Mouse (Mus musculus) heart, postnatal 0 days (tissue): ENCODE measurements around the gene Rpusd2. TPM values are rescaled to one million over a fixed set of nuclear protein-coding genes. Genes with fewer than 3 reads are reported as not detected.

Experiments used
- ATAC-seq: fragments of 200-750 bp; cut with Nextera tagmentation; 2 replicates; pipeline ENCODE4 v1.8.0; 2017; ENCODE audit warnings: low read depth, moderate number of reproducible peaks, moderate library complexity; ENCODE audit not compliant: insufficient read depth
- DNase-seq: peaks from one replicate; pipeline ENCODE4 v3.0.0-alpha.2; 2016; ENCODE audit warnings: low spot score
- H3K27ac ChIP-seq: fragments of 300-500 bp; sonication (generic); 2 replicates; pipeline ENCODE4 v1.5.1; 2014; ENCODE audit warnings: low read depth, mild to moderate bottlenecking
- H3K27me3 ChIP-seq: fragments of 300-500 bp; sonication (generic); 2 replicates; pipeline ENCODE4 v1.6.1; 2014; ENCODE audit warnings: low read length, mixed read lengths; ENCODE audit not compliant: control insufficient read depth, insufficient read depth
- H3K36me3 ChIP-seq: fragments of 300-500 bp; sonication (generic); replicated peaks from 2 replicates; pipeline ENCODE4 v1.6.1; 2014; ENCODE audit warnings: low read length, mixed read lengths; ENCODE audit not compliant: control insufficient read depth, insufficient read depth
- H3K4me1 ChIP-seq: fragments of 300-500 bp; sonication (generic); 2 replicates; pipeline ENCODE4 v1.6.1; 2014; ENCODE audit warnings: antibody characterized with exemption; ENCODE audit not compliant: control insufficient read depth, insufficient read depth
- H3K4me2 ChIP-seq: fragments of 300-500 bp; sonication (generic); 2 replicates; pipeline ENCODE4 v1.6.1; 2014; ENCODE audit warnings: low read depth, mild to moderate bottlenecking, low read length, moderate library complexity
- H3K4me3 ChIP-seq: fragments of 300-500 bp; sonication (generic); 2 replicates; pipeline ENCODE4 v1.5.1; 2014; ENCODE audit warnings: low read depth, low read length
- H3K9ac ChIP-seq: fragments of 300-500 bp; sonication (generic); replicated peaks from 2 replicates; pipeline ENCODE4 v1.6.1; 2014; ENCODE audit warnings: low read depth, low read length, mixed read lengths
- H3K9me3 ChIP-seq: fragments of 300-500 bp; sonication (generic); replicated peaks from 2 replicates; pipeline ENCODE4 v1.6.1; 2016; ENCODE audit warnings: low read length; ENCODE audit not compliant: control insufficient read depth
- CTCF ChIP-seq: IDR thresholded peaks from 2 replicates; pipeline ENCODE4 v1.5.1; 2016; ENCODE audit warnings: antibody characterized with exemption, control low read depth, low read depth
- EP300 ChIP-seq: IDR thresholded peaks from 2 replicates; pipeline ENCODE4 v1.6.1; 2016; ENCODE audit warnings: antibody characterized with exemption, low read depth
- WGBS: fragments of 180-500 bp; shearing (Covaris S2); extraction: QIAGEN DNeasy Blood & Tissue Kit; methylation state at CpG from one replicate; pipeline ENCODE4 v1.1.7; 2014; 5-methylcytosine and 5-hydroxymethylcytosine counted together
- polyA plus RNA-seq: library from polyadenylated mRNA; unstranded; fragments of >200 nt; fragmentation: Nextera tagmentation; extraction: Ambion mirVana; gene quantifications from 2 replicates; pipeline ENCODE4 v1.2.1, GENCODE M21; 2015
- total RNA-seq: library from RNA; depleted of rRNA; stranded (reverse); fragments of >200 nt; gene quantifications from 2 replicates; pipeline ENCODE4 v1.2.3, GENCODE M21; 2014; ENCODE audit warnings: low replicate concordance; rRNA removed

Rpusd2 gene
- total and polyA plus RNA-seq, 2 experiments from 2014 or later: 3.3 to 8.8 TPM

GRCm38 (mm10) chr2:119050132-119050650 lies 15.6 kb downstream of the Rpusd2 start:
- H3K27ac ChIP-seq: no peak overlapping the region
- ATAC-seq (no peak), DNase-seq (no peak)
- TF ChIP-seq EP300: no peak
- TF ChIP-seq CTCF: no peak
- peaks cover 7% of the 10 kb centered on the region; the same call in 1 of the 2 replicates for H3K4me1 ChIP-seq
- no peak overlapping the region for H3K4me2 ChIP-seq
- no peaks in the 10 kb centered on the region for H3K36me3 ChIP-seq
- WGBS: 82% methylated on average over 4 of the region's 4 CpGs
- H3K4me3 ChIP-seq: no peak overlapping the region
- no peak overlapping the region for H3K9ac ChIP-seq
- H3K27me3 ChIP-seq: no peaks in the 10 kb centered on the region
- H3K9me3 ChIP-seq: no peaks in the 10 kb centered on the region

- Histone ChIP-seq H3K4me3 (no peak overlapping the region), H3K4me2 (no peak overlapping the region), H3K36me3 (peaks cover 14% of the 10 kb centered on the region), H3K4me1 (no peaks in the 10 kb centered on the region), H3K9ac (no peak overlapping the region), H3K27ac (no peak overlapping the region), H3K9me3 (no peaks in the 10 kb centered on the region), H3K27me3 (no peaks in the 10 kb centered on the region)
- no peak for TF ChIP-seq EP300
- no peak for TF ChIP-seq CTCF
- ATAC-seq (no peak), DNase-seq (no peak)
- 93% methylated on average over 2 of the region's 2 CpGs for WGBS
Measured at GRCm38 (mm10) chr2:119060139-119060538, 25.5 kb downstream of the Rpusd2 start.

- Histone ChIP-seq H3K36me3 (peaks cover 51% of the 10 kb centered on the region), H3K27me3 (no peaks in the 10 kb centered on the region), H3K27ac (no peak overlapping the region), H3K9me3 (no peaks in the 10 kb centered on the region), H3K4me1 (no peaks in the 10 kb centered on the region), H3K9ac (no peak overlapping the region), H3K4me3 (no peak overlapping the region), H3K4me2 (no peak overlapping the region)
- ATAC-seq (no peak), DNase-seq (no peak)
- 92% methylated on average over 4 of the region's 4 CpGs for WGBS
- TF ChIP-seq EP300: no peak
- TF ChIP-seq CTCF: no peak
Measured at GRCm38 (mm10) chr2:119072397-119072796, 37.8 kb downstream of the Rpusd2 start.

GRCm38 (mm10) chr2:119086156-119086555 lies 51.6 kb downstream of the Rpusd2 start:
- Histone ChIP-seq H3K9me3 (no peaks in the 10 kb centered on the region), H3K27me3 (no peaks in the 10 kb centered on the region), H3K4me1 (no peaks in the 10 kb centered on the region), H3K9ac (no peak overlapping the region), H3K4me3 (no peak overlapping the region), H3K4me2 (no peak overlapping the region), H3K36me3 (peaks cover 49% of the 10 kb centered on the region), H3K27ac (no peak overlapping the region)
- WGBS: 91% methylated on average over 2 of the region's 2 CpGs
- ATAC-seq: no peak
- TF ChIP-seq EP300 (no peak), CTCF (no peak)
- DNase-seq: no peak

Other genes starting within 250 kb of the Rpusd2 start
- gene Knstrn, start 220.8 kb upstream of the Rpusd2 start, total RNA-seq: 19.8 and 28.0 TPM in 2 replicates
- gene Knstrn, start 220.8 kb upstream of the Rpusd2 start, polyA plus RNA-seq: 36.4 and 39.9 TPM in 2 replicates
- 154 and 163 TPM in 2 replicates for gene Ivd, start 172.8 kb upstream of the Rpusd2 start, total RNA-seq
- gene Ivd, start 172.8 kb upstream of the Rpusd2 start, polyA plus RNA-seq: 84.2 and 92.2 TPM in 2 replicates
- gene Bahd1, start 134.4 kb upstream of the Rpusd2 start, total RNA-seq: 9.4 and 11.7 TPM in 2 replicates
- gene Bahd1, start 134.4 kb upstream of the Rpusd2 start, polyA plus RNA-seq: 1.6 and 1.9 TPM in 2 replicates
- 10.8 and 15.3 TPM in 2 replicates for gene Chst14, start 108.3 kb upstream of the Rpusd2 start, total RNA-seq
- 12.8 and 14.3 TPM in 2 replicates for gene Chst14, start 108.3 kb upstream of the Rpusd2 start, polyA plus RNA-seq
- 14.7 and 19.1 TPM in 2 replicates for gene Ccdc32, start 5.4 kb upstream of the Rpusd2 start, total RNA-seq
- 20.7 and 21.1 TPM in 2 replicates for gene Ccdc32, start 5.4 kb upstream of the Rpusd2 start, polyA plus RNA-seq
- 9.1 and 50.5 TPM in 2 replicates for gene Knl1, start 12.3 kb downstream of the Rpusd2 start, total RNA-seq
- gene Knl1, start 12.3 kb downstream of the Rpusd2 start, polyA plus RNA-seq: 12.6 and 14.5 TPM in 2 replicates
- gene Rad51, start 78.0 kb downstream of the Rpusd2 start, total RNA-seq: 2.7 and 10.9 TPM in 2 replicates
- gene Rad51, start 78.0 kb downstream of the Rpusd2 start, polyA plus RNA-seq: 7.7 and 8.1 TPM in 2 replicates
- gene Rmdn3, start 122.2 kb downstream of the Rpusd2 start, total RNA-seq: 17.0 and 24.2 TPM in 2 replicates
- 14.4 and 14.6 TPM in 2 replicates for gene Rmdn3, start 122.2 kb downstream of the Rpusd2 start, polyA plus RNA-seq
- 1.5 and 12.0 TPM in 2 replicates for gene Gchfr, start 133.0 kb downstream of the Rpusd2 start, total RNA-seq
- 5.6 and 5.7 TPM in 2 replicates for gene Gchfr, start 133.0 kb downstream of the Rpusd2 start, polyA plus RNA-seq
- gene Gm14137, start 139.7 kb downstream of the Rpusd2 start, total RNA-seq: not detected in 2 replicates
- 0.07 and 0.12 TPM in 2 replicates for gene Gm14137, start 139.7 kb downstream of the Rpusd2 start, polyA plus RNA-seq
- 17.7 and 26.4 TPM in 2 replicates for gene Zfyve19, start 173.8 kb downstream of the Rpusd2 start, total RNA-seq
- gene Zfyve19, start 173.8 kb downstream of the Rpusd2 start, polyA plus RNA-seq: 26.9 and 27.3 TPM in 2 replicates
- 8.4 and 18.7 TPM in 2 replicates for gene Dnajc17, start 174.0 kb downstream of the Rpusd2 start, total RNA-seq
- gene Dnajc17, start 174.0 kb downstream of the Rpusd2 start, polyA plus RNA-seq: 8.8 and 9.1 TPM in 2 replicates
- not detected in 2 replicates for gene Ppp1r14d, start 195.1 kb downstream of the Rpusd2 start, total RNA-seq
- gene Ppp1r14d, start 195.1 kb downstream of the Rpusd2 start, polyA plus RNA-seq: not detected in 2 replicates
- gene Spint1, start 202.6 kb downstream of the Rpusd2 start, total RNA-seq: 11.6 and 11.7 TPM in 2 replicates
- gene Spint1, start 202.6 kb downstream of the Rpusd2 start, polyA plus RNA-seq: 0.14 and 0.34 TPM in 2 replicates
- gene Rhov, start 236.5 kb downstream of the Rpusd2 start, total RNA-seq: 3.4 TPM in 1 of 2 replicates, not detected in the other
- 0.19 TPM in 1 of 2 replicates, not detected in the other for gene Rhov, start 236.5 kb downstream of the Rpusd2 start, polyA plus RNA-seq